Mouse (Mus musculus) liver, postnatal 0 days (tissue): Measurements from ENCODE around the gene Sorcs2.

Source experiments
- CTCF ChIP-seq: sonication (generic); IDR thresholded peaks from 2 replicates; pipeline ENCODE4 v1.5.1; 2016; ENCODE audit warnings: antibody characterized with exemption, low read depth
- EP300 ChIP-seq: IDR thresholded peaks from 2 replicates; pipeline ENCODE4 v1.6.1; 2016; ENCODE audit warnings: antibody characterized with exemption, low read depth, mild to moderate bottlenecking

DNA sequence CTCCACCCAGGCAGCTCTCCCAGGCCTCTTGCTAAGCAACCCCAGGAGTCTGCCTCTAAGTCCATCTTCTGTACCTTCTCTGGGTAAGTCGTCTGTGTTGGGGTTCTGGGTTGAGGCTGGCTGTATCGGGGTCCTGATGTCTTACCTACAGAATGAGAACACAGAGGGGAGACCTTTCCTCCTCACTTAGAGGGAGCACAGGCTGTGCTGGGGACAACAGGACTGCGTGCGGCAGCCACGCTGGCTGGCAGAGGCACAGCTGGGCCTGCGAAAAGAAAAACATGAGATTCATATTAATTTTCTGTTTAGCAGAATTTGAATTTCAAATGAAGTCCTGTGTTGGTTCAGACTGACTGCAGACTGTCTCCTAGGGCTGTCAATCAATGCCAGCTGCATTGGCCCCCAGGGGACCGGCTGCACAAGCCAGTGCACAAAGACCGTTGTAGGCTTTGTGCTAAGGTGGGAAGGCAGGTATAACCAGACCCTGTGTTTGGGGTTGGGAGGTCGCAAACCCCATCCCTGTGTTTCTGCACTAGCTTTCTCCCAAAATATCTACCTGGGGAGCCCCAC lies 36.5 kb upstream of the Sorcs2 start:
- no peak for TF ChIP-seq EP300
- TF ChIP-seq CTCF: no peak
